Mouse (Mus musculus): ENCODE results near the gene Inpp4a.
A peak's percentile ranks its signal among the peaks of the same experiment; 100 is the strongest.

Gene Inpp4a

DNA sequence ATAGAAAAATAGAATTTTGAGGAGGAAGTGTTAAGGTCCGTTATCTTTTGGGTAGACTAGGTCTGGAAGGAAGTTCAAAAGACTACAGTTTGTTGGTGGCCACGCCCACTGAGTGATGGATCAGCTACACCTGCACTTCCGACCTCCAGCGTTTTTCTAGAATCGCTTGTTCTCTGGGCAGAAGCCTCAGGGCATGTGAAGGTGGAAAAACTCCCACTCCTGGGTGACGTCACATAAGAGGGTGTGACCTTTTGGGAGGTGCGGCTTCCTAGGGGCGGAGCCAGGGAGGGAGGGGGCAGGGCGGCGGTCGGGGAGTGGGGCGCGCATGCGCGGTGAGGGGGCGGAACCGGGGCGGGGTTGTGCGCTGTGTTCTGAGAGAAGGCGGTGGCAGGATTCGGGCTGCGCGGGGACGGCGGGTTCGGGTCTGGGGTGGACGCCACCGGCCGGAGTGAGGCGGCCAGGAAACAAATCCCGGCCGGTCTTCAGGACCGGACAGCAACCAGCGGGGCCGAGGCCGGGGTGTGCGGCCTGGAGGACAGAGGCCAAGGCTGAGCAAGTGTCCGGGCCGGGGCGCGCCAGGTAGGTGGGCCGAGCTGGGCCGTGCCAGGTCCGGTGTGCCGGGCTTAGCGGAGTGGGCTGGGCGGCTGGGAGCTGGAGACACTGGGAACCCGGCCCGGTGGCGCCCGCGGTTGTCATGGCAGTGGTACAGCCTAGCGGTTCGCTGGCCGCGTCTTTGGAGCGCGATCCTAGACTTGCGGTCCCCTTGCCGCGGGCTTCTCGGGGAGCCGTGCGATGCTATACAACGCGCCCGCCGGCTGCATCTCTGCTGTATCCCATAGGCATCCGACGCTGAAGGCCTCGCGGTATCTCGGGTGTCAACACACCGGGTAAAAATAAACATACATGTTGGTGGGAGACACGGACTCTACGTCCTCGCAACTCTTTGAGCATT lies at the start of gene Inpp4a:
Inpp4a (plus strand) TSS at position 326 of the 952 bp plus-strand sequence.
- DNase-seq = peak; percentile 97 to 98

DNA sequence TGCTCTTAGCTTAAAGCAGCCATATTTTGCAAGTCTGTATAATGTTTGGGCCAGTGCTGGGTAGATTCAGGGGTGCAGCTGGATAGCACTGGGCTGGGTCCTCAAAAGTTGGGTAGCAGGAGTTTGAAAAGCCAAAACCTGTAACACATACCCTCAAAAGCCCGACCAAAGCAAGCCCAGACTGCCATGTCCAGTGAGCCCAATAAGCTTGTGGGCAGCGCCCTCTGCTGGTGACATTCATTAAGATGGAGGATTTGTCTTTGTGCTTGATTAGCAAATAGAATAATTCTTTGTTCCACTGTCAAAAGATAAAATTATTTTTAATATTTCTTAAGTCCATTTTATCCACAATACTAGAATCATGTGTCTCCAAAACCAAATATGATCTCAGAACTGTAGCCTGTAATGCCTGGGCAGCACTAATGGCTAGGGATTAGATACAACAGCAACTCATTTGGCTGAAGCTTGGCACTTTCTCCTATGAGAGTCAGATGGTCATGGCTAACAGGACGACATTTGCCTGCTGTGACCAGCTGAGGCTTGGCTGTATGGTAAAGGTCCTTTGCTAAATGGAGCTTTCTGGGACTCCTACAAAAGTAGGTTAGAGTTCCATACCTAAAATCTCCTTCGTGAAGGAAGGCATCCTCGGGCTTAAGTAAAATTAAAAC lies 48.9 kb upstream of the Inpp4a start:
- peak; percentile 87 to 88 for DNase-seq

DNA sequence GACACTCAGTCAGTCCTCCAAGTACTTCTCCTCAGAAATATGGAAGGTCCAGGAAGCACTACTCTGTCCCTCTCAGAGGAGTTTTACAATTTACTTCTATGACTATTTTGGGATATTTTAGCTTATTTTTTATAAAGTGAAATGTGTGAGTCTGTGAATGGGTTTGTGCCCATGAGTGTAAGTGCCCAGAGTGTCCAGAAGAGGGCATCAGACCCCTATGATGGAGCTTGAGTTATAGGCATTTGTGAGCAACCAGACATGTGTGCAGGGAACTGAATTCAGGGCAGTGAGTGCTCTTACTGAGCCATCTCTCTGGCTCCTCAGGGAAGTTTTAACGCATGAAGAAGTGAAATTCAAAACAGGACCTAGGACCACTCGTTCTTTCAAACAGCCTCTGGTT lies 41.2 kb upstream of the Inpp4a start:
- no peak for DNase-seq

DNA sequence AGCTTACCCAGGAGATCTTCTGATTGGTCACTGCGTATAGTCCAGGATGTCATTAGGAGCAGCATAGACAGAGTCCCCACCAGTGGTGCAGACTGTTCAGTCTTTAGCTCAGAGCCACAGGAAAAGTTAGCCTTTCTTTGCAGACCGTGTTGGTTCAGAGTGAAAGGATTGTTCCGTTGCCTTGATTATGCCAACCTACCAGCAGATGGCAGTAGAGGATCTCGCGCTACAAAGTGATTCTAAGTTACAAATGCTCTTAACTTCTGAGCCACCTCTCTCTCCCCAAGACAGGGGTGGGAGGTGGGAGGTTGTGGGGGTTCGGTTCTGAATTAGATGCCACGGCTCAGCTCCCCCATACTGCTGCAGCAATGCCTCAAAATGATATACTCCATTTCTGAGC lies 27.2 kb upstream of the Inpp4a start:
- DNase-seq = peak; percentile 77 to 78

DNA sequence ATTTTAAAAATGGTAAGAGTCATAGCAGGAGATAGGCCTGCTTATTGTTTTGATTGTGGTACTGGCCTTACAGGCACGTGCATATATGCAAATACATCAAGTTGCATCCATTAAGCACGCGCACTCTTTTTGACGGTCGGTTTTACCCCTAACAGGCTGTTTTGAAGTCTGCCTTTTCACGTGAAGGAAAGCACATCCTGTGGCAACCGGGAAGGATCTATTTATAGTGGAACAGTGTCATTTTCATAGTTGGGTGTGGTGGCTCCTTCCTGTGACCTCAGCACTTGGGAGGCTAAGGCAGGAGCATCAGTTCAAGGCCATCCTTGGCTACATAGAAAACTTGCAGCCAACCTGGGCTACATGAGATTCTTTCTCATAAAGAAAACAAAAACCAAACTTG lies 13.1 kb upstream of the Inpp4a start:
- DNase-seq = no peak

DNA sequence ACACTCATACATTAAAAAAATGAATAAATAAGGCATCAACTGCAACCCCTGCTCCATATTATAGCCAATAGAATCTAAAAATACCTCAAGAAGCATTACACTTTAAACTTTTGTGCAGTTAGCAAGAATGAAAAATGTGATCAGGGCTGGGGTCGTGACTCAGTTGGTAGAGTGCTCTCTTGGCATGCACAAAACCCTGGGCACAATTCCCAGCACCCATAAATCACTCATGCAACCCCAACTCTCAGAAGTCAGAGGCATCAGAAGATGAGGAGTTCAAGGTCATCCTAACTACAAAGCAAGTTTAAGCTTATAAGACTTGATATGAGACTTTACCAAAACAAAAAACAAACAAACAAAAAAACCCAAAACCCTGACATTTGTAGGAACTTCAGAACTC lies 11.9 kb upstream of the Inpp4a start:
- DNase-seq = no peak

DNA sequence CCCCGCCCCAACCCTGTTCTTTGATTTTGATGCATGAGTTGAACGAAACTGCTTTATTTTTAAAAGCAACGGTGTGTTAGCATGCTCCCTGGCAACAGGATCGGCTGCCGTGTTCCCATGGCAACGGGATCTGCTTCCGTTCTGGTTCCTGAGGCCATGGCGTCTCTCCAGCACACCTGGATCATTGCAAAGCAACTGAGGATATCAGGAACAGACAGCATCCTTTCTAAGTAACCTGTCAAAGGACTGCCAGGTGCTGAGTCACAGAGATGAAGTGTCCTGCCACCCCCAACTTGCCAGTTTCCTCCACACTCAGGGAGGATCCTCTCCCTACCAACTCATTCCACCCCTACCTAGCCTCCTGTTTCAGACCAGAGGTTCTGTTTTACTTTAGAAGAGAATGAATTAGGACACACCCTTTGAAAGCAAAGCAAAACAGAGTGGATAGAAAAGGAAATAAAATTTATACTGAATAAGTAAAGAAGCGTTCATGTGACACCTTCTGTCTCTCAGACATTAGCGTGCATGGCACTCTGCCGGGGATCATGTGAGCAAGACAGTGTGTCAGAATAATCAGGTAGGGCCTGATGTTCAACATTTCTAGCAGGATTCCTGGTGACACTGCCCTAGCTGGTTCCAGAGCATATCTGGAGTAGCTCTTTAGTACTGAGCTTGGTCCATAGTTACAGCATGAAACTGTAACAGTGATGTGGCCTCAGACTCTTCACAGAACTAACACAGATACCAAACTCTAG lies 11.3 kb upstream of the Inpp4a start:
- DNase-seq = no peak

DNA sequence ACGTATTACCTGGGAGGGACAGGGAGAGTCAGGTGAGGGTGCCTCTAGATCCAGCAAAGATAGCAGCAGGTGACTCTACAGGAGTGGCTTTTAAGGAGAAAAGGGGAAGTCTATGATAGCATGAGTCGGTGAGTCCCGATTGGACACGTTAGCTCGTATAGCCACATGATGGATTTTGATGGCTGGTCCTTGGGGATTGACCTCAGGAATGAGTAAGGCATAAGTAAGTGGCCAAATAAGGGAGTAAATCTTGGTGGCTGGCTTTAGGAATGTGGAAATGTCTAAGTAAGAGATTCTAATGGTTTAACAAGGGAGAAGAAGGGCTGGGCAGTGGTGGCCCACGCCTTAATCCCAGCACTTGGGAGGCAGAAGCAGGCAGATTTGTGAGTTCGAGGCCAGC lies 10.7 kb upstream of the Inpp4a start:
- no peak for DNase-seq

DNA sequence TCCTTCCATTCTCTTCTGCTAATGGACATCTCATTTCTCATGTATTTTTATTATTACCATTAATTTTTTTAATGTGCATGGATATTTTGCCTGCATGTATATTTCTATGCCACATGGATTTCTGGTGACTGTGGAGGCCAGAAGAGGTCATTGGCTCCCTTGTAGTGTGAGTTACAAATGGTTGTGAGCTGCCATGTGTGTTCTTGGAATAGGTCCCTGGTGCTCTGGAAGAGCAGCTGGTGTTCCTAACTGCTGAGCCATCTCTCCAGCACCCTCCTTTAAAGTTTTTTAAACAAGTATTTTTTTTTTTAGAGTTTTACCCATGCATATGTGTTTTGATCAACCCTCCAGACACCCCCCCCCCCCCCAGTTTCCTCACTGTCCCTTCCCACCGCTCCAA lies 3.3 kb upstream of the Inpp4a start:
- DNase-seq = no peak

DNA sequence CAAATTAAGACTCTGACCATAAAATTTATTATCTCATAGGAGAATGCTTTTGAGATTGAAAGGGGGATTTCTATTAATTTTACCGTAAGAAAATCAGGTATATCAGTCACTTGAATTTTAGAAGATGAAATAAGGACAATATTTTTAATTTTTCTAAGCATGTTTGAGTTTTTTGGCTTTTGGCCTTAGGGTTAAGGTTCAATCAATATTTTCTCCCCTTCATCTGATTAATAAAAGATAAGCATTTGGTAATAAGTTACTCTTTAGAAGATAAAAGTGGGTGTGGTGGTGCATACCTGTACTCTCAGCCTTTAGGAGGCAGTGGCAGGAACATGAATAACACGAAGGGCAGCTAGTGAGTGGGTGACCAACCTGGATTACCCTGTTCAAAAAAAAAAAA lies 761 bp upstream of the Inpp4a start:
- no peak for DNase-seq

DNA sequence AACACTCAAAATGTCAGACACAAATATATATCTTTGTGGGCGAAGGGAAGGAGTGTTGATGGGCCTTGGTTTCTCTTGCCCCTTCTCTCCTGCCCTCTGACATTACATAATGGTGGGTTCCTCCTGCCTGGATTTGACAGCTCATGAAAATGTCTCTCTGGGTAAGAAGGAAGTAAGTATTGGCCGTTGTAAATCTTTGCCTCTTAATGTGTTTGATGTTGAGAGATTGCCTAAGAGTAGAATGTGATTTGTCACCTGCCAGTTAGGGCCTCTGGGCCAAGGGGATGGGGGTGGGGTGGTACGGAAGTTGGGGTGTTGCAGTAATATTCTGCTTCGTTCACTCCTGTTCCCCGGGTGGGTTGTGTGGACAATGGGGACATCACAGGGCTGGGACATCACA lies 985 bp downstream of the Inpp4a start:
- peak; percentile 38 to 43 for DNase-seq

DNA sequence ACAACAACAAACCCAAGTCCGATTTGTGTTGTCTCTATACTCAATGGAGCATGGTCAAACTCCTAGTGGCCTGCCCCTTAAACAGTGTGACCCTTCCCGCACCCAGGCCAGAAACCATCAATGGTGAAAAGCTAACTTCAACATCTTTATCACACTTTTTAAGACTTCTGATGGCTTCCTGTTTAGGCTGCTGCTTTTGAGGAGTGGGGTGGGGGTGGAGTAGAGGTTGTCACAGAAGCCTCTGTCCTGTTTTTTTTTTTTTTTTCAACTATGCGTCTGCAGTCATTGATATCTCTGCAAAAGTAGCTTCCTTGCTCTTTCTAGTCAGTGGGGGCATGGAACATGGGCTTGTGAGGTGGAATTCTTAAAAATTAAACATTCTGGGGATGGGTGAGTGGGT lies 3.1 kb downstream of the Inpp4a start:
- DNase-seq = no peak

DNA sequence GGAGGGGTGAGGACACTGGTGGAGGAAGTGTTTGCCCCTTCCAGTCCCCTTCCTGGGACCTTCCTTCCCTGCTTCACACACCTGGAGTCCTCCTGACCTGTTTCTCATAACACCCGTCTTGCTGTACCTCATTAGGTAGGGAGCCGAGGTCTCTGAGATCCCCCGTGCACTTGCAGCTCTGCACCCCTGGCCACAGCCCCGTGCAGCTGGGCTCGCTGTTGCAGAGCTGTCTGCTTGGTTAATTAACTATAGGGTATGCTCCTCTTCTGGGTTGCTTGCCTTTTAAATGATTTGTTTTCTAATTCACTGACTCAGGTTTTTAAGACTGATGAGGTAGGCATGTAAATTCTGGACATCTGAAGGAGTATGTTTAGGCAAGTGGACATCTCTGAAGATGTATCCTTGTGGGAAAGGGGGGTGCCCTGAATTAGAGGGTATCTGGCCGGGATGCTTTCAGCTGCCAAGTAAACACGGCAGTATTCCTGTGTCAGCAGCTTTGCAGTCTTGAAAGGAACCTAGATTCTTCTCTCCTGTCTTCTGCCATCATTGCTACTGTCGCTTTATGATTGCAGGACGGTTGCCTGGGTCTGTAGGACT lies 6.1 kb downstream of the Inpp4a start:
- no peak for DNase-seq

DNA sequence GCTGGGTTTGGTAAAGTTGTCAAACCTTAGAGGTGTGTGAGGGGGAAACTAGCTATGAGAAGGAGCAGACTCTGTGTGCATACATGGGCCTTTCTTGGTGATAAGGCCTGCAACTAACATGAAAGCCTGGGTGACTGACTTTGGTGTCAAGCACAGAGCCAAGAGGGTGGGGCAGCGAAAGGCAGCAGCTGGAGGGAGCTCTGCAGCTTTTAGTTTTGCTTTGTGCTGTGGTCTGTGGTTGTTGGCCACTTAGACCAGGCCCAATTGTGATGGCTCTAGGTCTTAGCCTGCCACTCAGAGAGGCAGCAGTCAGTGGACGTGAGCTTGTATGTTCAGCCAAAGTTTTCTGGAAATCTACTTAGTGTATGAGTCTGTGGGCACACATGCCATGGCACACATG lies 7.9 kb downstream of the Inpp4a start:
- DNase-seq = peak in 1 of 2 experiments; percentile 31

DNA sequence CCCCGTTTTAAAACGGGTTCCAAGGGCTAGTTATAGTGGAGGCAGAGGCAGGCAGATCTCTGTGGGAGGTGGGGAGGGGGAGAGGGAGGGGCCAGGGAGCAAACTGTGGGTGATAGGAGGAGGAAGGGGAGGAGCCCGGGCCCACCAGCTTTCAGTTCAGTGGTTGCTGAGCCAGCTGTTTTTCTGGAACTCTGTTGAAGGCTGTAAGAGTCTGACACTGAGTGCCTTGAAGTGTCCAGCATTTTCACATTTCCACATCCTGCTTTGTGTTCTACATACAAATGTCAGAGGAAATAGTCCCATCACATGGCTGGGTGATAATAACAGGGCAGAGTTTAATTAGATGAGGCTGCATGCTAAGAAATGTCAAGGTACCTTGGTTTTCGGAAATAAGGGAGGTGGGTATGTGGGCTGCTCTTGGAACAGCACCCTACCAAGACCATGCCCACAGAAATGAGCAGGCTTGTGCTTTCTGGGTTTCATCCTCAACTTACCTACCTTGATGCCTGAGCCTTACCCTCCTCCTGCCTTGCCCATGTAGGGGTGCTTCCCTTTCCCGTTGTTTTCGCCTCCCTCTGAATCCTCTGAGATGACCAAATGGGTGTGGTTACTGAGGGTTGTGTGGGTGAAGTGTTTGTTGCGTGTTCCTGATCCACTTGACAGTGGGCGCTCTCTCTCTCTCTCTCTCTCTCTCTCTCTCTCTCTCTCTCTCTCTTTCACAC lies 8.5 kb downstream of the Inpp4a start:
- peak in 1 of 2 experiments; percentile 25 for DNase-seq

DNA sequence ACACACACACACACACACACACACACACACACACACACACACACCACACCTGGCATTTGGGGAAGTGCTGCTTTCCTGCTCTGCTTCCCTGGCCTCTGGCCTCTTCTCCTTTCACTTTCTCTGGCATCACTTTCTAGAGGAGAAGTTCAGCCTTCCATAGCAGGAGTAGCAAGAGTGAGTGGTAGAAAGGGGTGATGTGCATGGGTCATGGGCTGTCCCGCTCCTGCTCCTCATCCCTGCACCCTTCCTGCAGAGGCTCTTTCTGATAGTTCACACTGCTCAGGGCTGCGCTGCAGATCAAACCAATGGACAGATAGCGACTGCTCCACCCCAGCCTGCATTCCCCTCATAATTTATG lies 9.1 kb downstream of the Inpp4a start:
- DNase-seq = peak; percentile 58 to 61

DNA sequence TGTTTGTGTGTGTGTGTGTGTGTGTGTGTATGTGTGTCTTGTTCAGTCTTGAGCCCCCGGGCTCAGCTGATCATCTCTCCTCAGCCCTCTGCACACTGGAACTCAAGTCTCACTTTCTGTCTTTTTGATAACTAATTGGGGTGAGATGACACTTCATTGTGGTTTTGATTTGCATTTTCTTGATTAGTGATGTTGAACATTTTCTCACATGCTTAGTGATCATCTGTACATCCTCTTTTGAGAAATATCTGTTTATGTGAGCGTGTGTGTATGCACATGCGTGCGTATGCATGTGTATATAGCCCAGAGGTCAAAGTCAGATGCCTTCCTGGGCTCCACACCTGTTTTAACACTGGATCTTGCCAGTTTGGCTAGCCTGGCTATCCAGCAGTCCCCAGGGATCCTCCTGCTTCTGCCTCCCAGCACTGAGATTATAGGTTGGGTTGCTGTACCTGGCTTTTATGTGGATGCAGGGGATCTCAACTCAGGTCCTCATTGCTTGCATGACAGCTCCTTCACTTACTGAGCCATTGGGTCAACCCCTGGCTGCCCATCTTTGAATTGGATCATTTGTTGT lies 10.4 kb downstream of the Inpp4a start:
- peak; percentile 64 to 68 for DNase-seq

DNA sequence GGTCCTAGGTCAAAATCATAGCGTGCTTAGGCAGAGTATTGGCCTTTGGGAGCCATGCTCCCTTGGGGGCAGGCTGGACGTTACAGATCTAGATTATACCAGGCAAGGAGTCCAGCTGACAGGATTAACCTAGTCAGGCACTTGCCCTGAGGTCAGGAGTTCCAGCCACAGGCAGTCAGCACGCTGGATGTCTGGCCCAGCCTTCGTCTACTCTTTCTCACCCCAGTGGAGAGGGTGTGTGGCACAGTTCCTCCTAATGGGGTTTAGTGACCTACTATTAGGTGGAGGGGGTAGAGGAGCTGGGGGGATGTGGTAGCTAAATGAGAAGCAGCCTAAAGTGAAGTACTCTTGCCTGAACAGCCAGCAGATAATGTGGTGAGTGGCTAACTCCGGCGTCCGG lies 14.7 kb downstream of the Inpp4a start:
- no peak for DNase-seq

DNA sequence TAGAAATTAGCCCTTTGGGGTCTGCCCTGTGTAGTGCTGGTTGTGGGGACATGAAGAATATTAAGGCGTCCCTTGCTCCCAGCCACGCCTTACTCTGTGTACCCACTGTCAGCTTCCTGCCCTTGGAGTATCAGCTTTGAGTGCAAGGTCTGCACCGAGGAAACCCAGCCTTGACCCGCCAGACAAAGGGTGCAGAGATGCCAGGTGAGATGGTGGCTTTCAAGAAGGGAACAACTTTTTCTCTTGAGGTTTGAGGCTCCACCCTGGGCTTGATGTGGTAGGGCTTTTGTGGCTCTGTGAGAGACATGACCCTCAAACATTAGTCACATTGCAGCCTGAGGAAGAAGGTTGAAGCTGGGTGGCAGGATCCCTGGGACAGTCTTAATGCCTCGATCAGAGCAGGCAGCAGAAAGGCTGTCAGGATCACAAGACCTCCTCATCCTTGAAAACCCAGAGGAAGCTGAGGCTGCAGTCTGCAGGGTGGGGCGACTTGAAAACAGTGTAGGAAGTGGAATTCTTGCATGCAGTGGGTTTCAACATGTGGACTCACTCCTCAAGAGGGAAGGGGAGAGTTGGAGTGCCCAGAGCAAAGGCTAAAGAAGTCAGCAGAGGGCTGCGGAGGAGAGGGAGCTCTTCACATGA lies 18.1 kb downstream of the Inpp4a start:
- DNase-seq = no peak

DNA sequence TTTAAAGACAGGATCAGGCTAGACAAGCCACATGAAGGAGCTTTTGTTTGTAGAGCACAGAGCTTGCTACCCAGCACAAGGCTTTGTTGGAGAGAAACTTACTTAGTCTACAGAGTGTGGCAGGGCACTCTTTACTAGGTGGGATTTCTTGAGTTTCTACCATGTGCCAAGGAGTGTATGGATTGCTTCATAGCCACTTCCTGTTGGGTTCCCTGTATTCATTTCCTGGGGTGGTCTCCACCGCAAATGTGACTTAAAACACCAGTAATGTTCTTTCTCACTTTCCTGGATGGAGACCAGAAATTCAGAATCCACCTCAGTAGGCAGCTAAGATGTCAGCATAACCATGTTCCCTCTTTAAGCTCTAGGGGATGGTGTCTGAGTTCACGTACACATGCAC lies 18.9 kb downstream of the Inpp4a start:
- no peak for DNase-seq

DNA sequence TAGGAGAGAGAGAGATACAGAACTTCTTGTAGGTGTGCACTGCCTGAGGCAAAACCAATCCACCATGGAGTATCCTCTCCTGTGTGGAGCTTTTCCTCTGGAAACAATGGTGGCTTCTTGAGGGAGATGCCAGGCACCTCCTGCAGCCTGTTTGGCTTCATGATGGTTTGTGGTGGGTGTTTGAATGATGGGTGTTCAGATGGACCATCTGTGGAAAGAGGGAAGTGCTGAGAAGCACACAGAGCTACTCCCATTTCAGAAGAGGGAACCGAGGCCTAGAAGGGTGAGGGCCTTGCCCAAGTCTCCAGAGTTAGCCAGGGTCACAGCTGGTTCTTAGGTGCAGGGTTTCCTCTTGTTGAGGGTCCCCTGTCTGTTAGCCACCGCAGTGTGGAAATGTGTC lies 23.0 kb downstream of the Inpp4a start:
- DNase-seq = no peak

DNA sequence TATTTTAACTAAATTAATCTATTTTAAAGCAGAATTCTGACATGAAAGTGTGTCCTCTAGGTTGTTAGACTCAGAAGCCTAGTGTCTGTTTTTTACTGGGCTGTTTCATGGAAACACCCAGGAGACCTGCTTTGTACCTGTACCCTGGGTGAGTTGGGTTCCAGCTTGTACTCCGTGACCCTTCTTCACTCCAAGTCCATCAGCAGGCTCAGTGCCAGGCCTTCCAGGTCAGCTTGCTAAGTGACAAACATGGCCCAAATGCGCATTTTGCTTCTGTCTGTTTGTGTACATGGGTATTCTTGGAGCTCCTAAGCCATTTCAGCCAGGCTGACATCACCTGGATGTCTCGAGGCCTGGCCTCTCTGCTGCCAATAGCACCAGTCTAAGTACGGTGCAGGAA lies 23.5 kb downstream of the Inpp4a start:
- DNase-seq = no peak

Measured in B cell, adult 2 months (primary cell).